Mouse (Mus musculus) Patski (cell line): ENCODE results near the gene Ube4a. TPM values are rescaled to one million over a fixed set of nuclear protein-coding genes. Genes with fewer than 3 reads are reported as not detected.
"Not testable (repeated sequence)": the region's sequence is repeated elsewhere in the genome, so short reads cannot be mapped to it uniquely, and the experiment has no call there.

Experiments
- ATAC-seq: fragments of 100-300 bp; one replicate; pipeline ENCODE4 v1.8.0; 2021
- CTCF ChIA-PET: fragments of 350-600 bp; sonication (Branson Sonifier 250); formaldehyde crosslinking; loops from one replicate; lab custom pipeline; 2022; ENCODE audit warnings: inconsistent platforms; lab: Charles Lee
- POLR2A ChIA-PET: fragments of 350-600 bp; sonication (Branson Sonifier 250); formaldehyde crosslinking; loops from one replicate; lab custom pipeline; 2022; ENCODE audit warnings: antibody characterized with exemption, inconsistent platforms; lab: Charles Lee
- DNase-seq: peaks from one replicate; pipeline ENCODE4 v3.0.0-alpha.2; 2011; ENCODE audit warnings: low read depth, low spot score
- H3K27me3 ChIP-seq: fragments of 371-371 bp; one replicate; pipeline ENCODE4 v1.5.1; 2021
- CTCF ChIP-seq: fragments of 100-300 bp; IDR thresholded peaks from one replicate; pipeline ENCODE4 v1.5.1; 2021
- in situ Hi-C: fragments of 300-500 bp; cut with MboI; formaldehyde crosslinking; loops from 3 replicates; pipeline ENCODE4 v1.11.1; 2018; ENCODE audit warnings: low pct_unique_long_range_greater_than_20kb, mixed read lengths
- polyA plus RNA-seq: library from polyadenylated mRNA; unstranded; gene quantifications from one replicate; pipeline ENCODE4 v1.2.3, GENCODE M21; 2021

The Ube4a gene
- polyA plus RNA-seq, 1 experiment from 2014 or later, result 44.1 TPM

DNA sequence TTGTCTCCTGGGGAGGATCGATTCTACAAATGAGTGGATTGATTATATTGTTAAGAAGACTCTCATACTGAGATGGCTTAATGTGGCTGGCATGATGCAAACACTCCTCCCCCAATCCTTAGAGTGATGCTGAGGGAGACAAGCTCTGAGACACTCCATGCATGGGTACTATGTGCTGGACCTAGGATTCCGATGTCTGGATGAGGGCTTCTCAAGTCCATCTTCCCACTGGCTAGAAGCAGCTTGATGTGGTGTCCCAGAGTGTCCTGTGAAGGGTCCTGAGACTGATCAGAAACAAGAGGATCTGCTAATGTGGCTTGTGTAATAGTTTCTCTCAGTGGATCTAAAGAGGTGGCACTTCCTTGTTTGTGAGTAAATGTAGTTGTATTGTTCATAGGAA is 15.7 kb upstream of the Ube4a start:
- ChIA-PET CTCF (no interaction called here), POLR2A (no interaction called here)
- DNase-seq, result no peak
- in situ Hi-C loops, result no loop called here
- no peak for TF ChIP-seq CTCF
- H3K27me3 ChIP-seq, result peaks cover 86% of the 10 kb centered on the region
- ATAC-seq, result no peak

DNA sequence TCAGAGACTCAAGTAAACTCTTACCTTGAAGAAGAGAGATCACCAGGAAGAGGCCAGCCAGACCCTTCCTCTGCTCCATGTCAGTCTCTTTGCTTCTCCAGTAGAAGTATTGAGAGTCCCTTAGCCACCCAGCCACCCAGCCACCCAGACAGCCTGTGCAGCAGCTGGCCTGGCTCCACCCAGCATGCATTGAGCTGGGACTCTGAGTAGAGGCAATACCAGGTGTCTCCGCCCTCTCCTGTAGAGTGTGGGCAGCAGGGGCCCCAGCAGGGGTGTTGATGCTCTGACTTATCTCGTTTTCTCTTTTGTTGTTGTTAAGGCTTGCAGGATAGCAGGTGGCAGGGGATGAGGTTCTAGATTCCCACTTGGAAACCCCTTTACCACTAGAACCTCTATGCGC is 14.8 kb upstream of the Ube4a start, which contains the start of gene Cd3g:
Cd3g (minus strand) TSS at position 190 of the 400 bp plus-strand sequence.
- no peak for ATAC-seq
- DNase-seq, result no peak
- CTCF ChIA-PET, result interaction anchor here (1.3 kb wide), 1 partner anchor 13 kb away, joined by 4 read pairs; no protein-coding TSS in a partner anchor
- POLR2A ChIA-PET, result no interaction called here
- peaks cover 85% of the 10 kb centered on the region for H3K27me3 ChIP-seq
- in situ Hi-C loops, result no loop called here
- no peak for TF ChIP-seq CTCF

DNA sequence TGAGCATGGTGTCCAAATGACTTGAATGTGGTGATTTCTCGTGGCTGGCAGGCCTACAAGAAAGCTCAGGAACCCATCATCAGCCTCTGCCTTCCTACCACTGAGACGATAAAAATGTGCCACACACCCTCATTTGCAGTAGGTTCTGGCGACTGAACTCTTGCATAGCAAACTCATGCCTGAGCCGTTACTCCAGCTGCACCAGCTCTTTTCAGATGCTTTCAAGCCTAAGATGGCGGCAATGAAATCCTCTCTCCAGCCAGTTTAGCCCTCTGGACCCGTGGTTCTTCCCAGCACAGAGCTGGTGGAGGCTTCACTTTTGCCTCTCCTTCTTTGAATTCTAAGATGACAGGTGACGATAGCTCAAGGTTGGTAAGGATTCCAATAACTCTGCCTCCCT is 14.4 kb upstream of the Ube4a start:
- DNase-seq (no peak), ATAC-seq (no peak)
- CTCF ChIA-PET, result interaction anchor here (1.3 kb wide), 1 partner anchor 13 kb away, joined by 4 read pairs; no protein-coding TSS in a partner anchor
- in situ Hi-C loops, result loop anchor here (10.0 kb wide), 1 partner anchor 315 kb away; no protein-coding TSS in a partner anchor
- TF ChIP-seq CTCF, result no peak
- peaks cover 85% of the 10 kb centered on the region for H3K27me3 ChIP-seq
- POLR2A ChIA-PET, result no interaction called here

DNA sequence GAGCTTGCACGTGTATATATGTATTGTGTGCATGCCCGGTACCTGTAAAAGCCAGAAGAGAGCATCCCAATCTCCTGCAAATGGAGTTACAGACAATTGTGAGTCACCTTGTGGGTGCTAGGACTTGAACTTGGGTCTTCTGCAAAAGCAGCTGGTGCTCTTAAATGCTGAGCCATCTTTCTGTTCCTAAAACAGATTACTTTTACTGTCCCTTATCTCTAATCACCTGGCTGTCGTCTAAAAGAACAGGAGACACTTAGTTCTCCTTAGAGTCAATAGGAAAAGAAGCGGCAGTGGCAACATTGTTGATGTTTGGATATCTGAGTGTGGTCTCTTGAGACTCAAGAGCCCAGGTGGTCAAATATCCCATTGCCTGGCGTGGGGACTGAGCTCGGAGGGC is 12.4 kb upstream of the Ube4a start:
- no peak for DNase-seq
- ChIA-PET CTCF (interaction anchor here (1.8 kb wide), 1 partner anchor 11 kb away, joined by 10 read pairs; no protein-coding TSS in a partner anchor), POLR2A (no interaction called here)
- in situ Hi-C loops, result loop anchor here (10.0 kb wide), 1 partner anchor 313 kb away; no protein-coding TSS in a partner anchor
- H3K27me3 ChIP-seq, result peaks cover 87% of the 10 kb centered on the region
- ATAC-seq, result no peak
- no peak for TF ChIP-seq CTCF

DNA sequence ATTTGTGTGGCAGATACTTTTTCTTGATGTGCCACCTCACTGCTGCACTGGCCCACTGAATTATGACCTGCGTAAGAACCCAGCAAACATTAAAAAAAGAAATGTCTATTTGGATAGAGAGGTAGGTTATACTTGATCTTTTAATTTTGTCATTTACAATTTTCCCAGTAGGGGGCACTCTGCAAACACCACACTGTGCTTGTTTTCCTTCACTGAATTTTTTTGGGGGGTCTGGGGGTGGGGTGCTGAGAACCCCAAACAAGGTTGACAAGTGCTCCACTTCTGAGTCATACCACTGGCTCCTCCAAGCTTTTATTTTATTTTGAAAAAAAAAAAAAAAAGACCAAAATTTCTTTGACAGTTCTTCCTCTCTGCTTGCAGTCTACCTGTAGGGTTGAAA is 4.0 kb upstream of the Ube4a start:
- ChIA-PET POLR2A (no interaction called here), CTCF (no interaction called here)
- TF ChIP-seq CTCF, result peak; percentile 33
- no peak for DNase-seq
- in situ Hi-C loops, result no loop called here
- no peak for ATAC-seq
- peaks cover 35% of the 10 kb centered on the region for H3K27me3 ChIP-seq

DNA sequence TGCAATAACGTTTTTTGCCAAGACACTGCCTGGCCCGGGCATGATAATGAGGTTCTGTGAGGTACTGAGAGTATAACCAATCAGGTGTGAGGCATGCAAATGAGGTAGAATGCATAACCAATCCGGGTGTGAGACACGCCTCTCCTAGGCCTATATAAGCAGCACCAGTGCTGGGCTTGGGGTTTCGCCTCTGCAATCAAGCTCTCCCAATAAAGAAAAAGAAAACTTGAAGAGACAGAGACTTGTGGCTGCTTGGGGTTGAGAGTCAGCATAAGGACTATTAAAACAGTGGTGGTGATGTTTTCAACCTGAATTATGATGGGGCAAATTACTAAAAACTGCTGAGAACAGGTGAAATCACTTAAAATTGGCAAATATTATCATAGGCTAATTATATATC is 2.4 kb upstream of the Ube4a start:
- ATAC-seq, in situ Hi-C loops, DNase-seq, CTCF ChIA-PET, POLR2A ChIA-PET: not testable (repeated sequence)
- peaks cover 20% of the 10 kb centered on the region for H3K27me3 ChIP-seq

DNA sequence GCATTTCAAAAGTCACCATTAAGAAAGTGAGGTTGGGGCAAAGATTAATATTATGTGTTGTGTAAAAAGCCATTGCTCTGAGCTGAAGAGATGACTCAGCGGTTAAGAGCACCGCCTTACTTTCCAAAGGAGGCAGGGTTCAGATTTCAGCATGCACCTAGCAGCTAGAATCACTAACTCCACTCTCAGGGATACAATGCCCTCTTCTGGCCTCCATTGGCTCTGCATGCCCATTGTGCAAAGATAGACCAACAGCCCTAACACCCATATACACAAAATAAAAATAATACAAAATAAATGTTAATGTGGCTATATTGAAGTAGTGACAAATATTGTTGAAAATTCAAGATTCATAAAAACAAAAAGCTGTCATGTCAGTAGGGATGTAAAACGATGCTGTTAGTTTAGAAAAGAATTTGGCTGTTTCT is 1.4 kb upstream of the Ube4a start:
- TF ChIP-seq CTCF, result peak; percentile 93
- CTCF ChIA-PET, result interaction anchor here (1.1 to 2.1 kb wide), 6 partner anchors 9 to 126 kb away, joined by 3 to 10 read pairs (median 4); partner anchors contain the start of gene Cd3g
- DNase-seq (peak; percentile 43), ATAC-seq (peak; percentile 79)
- peaks cover 17% of the 10 kb centered on the region for H3K27me3 ChIP-seq
- POLR2A ChIA-PET, result no interaction called here
- in situ Hi-C loops, result no loop called here

DNA sequence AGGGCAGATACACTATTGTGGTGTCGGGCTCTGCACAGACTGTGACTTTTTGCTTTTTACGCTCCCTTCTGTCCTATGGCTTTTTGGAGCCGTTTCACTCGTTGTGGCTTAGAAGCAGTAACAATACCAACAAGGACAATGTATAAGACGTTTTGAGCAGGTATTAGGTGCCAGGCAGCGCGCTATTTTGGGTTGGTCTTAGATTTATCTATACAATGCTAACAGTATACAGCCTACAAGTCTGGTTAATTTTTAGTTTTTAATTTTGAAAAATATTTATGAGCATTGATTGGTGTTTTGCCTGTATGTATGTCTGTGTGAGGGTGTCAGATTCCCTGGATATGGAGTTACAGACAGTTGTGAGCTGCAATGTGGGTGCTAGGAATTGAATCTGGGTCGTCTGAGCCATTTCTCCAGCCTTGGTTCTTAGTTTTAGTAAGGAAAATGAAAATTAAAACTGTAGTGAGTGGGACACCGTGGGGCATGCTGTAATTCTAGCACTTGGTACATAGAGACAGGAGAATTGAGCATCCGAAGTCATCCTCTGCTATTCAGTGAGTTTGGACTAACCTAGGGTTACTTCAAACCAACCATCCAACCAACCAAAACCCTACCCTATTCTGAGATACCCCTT is 550 bp upstream of the Ube4a start:
- H3K27me3 ChIP-seq, result peaks cover 10% of the 10 kb centered on the region
- POLR2A ChIA-PET, result no interaction called here
- CTCF ChIA-PET, result interaction anchor here (1.1 to 2.1 kb wide), 6 partner anchors 10 to 125 kb away, joined by 3 to 10 read pairs (median 4); partner anchors contain the start of gene Cd3g
- DNase-seq, result no peak
- no peak for TF ChIP-seq CTCF
- no peak for ATAC-seq
- in situ Hi-C loops, result no loop called here

DNA sequence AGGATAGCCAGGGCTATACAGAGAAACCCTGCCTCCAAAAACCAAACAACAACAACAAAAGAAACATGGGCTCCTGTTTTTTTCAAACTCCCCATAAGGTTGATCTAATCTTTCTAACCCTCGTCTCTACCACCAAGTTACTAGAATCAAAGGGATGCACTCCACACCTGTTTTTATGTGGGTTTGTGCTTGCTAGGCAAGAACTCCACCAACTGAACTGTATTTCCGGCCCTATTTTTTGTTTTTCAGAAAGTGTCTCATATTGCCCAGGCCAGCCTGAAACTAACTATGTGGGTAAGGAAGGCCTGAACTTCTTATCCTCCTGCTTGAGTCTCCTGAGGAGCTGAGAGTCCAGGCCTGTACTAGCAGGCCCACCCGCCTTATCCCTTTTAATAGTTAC is 11.0 kb downstream of the Ube4a start:
- no peak for TF ChIP-seq CTCF
- in situ Hi-C loops, result no loop called here
- DNase-seq (no peak), ATAC-seq (no peak)
- CTCF ChIA-PET, result interaction anchor here (0.9 kb wide), 1 partner anchor 14 kb away, joined by 3 read pairs; no protein-coding TSS in a partner anchor
- POLR2A ChIA-PET, result interaction anchor here (0.7 kb wide), 1 partner anchor 191 kb away, joined by 3 read pairs; no protein-coding TSS in a partner anchor
- no peaks in the 10 kb centered on the region for H3K27me3 ChIP-seq

DNA sequence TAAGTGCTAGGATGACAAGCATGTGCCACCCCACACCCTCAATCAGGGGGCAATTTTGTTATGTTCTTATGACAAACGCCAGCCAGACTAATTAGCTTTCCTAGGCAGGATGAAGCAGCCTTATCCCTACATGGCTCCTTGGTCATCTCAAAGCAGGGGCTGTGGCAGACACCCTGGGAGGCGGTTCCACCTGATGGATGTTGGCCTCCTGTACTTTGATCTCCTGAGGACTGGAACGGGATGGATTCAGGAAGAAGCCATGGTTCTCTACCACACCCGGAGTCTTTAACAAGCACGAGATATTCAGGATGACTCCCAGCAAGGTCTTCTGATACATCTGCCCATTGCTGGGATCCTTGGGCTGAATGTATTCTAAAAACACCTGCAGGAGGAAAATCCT is 17.6 kb downstream of the Ube4a start:
- POLR2A ChIA-PET, result interaction anchor here (0.8 kb wide), 1 partner anchor 9 kb away, joined by 4 read pairs; no protein-coding TSS in a partner anchor
- ATAC-seq, result no peak
- DNase-seq, result no peak
- TF ChIP-seq CTCF, result no peak
- no peaks in the 10 kb centered on the region for H3K27me3 ChIP-seq
- CTCF ChIA-PET, result no interaction called here
- in situ Hi-C loops, result no loop called here

DNA sequence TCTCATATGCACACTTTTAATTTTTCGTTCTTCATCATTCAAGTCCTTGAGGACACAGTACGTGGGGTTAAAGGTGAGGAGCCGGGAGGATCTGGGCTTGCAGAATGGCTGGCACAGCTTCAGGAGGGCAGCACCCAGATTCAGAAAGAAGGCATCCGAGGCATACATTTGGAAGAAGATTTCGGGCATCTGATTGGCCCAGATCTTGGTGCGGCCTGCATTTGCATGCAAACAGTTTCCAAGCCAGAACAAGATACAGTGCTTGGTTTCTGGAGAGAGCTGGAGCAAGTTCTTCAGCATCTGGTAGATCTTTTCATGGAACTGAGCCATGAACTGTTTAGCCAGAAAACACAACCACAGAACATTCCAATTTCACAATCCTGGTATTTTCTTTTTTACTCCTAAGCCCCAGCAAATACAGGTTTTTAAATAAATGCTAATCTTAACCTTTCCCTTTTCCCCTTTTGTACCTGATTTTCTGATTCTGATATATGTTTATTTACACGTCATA is 19.2 kb downstream of the Ube4a start:
- POLR2A ChIA-PET, result no interaction called here
- ATAC-seq, result no peak

More for the DNA sequence above, 19.2 kb downstream of the Ube4a start:
- no peaks in the 10 kb centered on the region for H3K27me3 ChIP-seq
- TF ChIP-seq CTCF, result no peak
- in situ Hi-C loops, result no loop called here
- no peak for DNase-seq
- CTCF ChIA-PET, result no interaction called here
